Mouse (Mus musculus): ENCODE measurements at regions not wholly inside any gene's neighbourhood (a gene's known extent, or its start where the extent isn't known, plus 50 kb on each side); places are given as distances from the start of the nearest gene placed in this dataset.

- DNase-seq = no peak
- intact Hi-C loops (cut with DNase I; ENCODE audit: low total_unique reads) = no loop called here
Observed at GRCm38 (mm10) chr11:111260691-111261383, 194.9 kb downstream of the Kcnj2 start.

- no peak for DNase-seq
- intact Hi-C loops (cut with DNase I; ENCODE audit: low total_unique reads) = no loop called here
Observed at GRCm38 (mm10) chr11:111273651-111274050, 207.7 kb downstream of the Kcnj2 start.

GRCm38 (mm10) chr11:111280769-111281168 is 214.8 kb downstream of the Kcnj2 start:
- intact Hi-C loops (cut with DNase I; ENCODE audit: low total_unique reads) = no loop called here
- no peak for DNase-seq

GRCm38 (mm10) chr11:111281237-111282160 is 215.5 kb downstream of the Kcnj2 start:
- no peak for DNase-seq
- intact Hi-C loops (cut with DNase I; ENCODE audit: low total_unique reads) = no loop called here

- intact Hi-C loops (cut with DNase I; ENCODE audit: low total_unique reads) = no loop called here
- DNase-seq = no peak
Observed at GRCm38 (mm10) chr11:111282283-111282682, 216.3 kb downstream of the Kcnj2 start.

GRCm38 (mm10) chr11:111290537-111290936 is 224.6 kb downstream of the Kcnj2 start:
- intact Hi-C loops (cut with DNase I; ENCODE audit: low total_unique reads) = no loop called here

GRCm38 (mm10) chr11:111296309-111296721 is 230.4 kb downstream of the Kcnj2 start:
- intact Hi-C loops (cut with DNase I; ENCODE audit: low total_unique reads) = no loop called here
- no peak for DNase-seq

More at GRCm38 (mm10) chr11:111290537-111290936, 224.6 kb downstream of the Kcnj2 start:
- DNase-seq = no peak

- DNase-seq = no peak
- intact Hi-C loops (cut with DNase I; ENCODE audit: low total_unique reads) = no loop called here
Observed at GRCm38 (mm10) chr11:111312802-111313201, 246.8 kb downstream of the Kcnj2 start.

GRCm38 (mm10) chr11:111313566-111313965 is 247.6 kb downstream of the Kcnj2 start:
- intact Hi-C loops (cut with DNase I; ENCODE audit: low total_unique reads) = no loop called here
- no peak for DNase-seq

GRCm38 (mm10) chr11:111321576-111321975 is 255.6 kb downstream of the Kcnj2 start:
- intact Hi-C loops (cut with DNase I; ENCODE audit: low total_unique reads) = no loop called here
- no peak for DNase-seq

- no peak for DNase-seq
- intact Hi-C loops (cut with DNase I; ENCODE audit: low total_unique reads) = no loop called here
Observed at GRCm38 (mm10) chr11:111324453-111325010, 258.6 kb downstream of the Kcnj2 start.

GRCm38 (mm10) chr11:111326915-111327314 is 261.0 kb downstream of the Kcnj2 start:
- no peak for DNase-seq
- intact Hi-C loops (cut with DNase I; ENCODE audit: low total_unique reads) = no loop called here

- intact Hi-C loops (cut with DNase I; ENCODE audit: low total_unique reads) = no loop called here
- DNase-seq = no peak
Observed at GRCm38 (mm10) chr11:111328258-111328657, 262.3 kb downstream of the Kcnj2 start.

GRCm38 (mm10) chr11:111331592-111331991 is 265.6 kb downstream of the Kcnj2 start:
- intact Hi-C loops (cut with DNase I; ENCODE audit: low total_unique reads) = no loop called here

GRCm38 (mm10) chr11:111333021-111333420 is 267.1 kb downstream of the Kcnj2 start:
- DNase-seq = no peak
- intact Hi-C loops (cut with DNase I; ENCODE audit: low total_unique reads) = no loop called here

More at GRCm38 (mm10) chr11:111331592-111331991, 265.6 kb downstream of the Kcnj2 start:
- no peak for DNase-seq

- DNase-seq = no peak
- intact Hi-C loops (cut with DNase I; ENCODE audit: low total_unique reads) = no loop called here
Observed at GRCm38 (mm10) chr11:111347562-111347961, 281.6 kb downstream of the Kcnj2 start.

GRCm38 (mm10) chr11:111350028-111350427 is 284.1 kb downstream of the Kcnj2 start:
- intact Hi-C loops (cut with DNase I; ENCODE audit: low total_unique reads) = no loop called here
- no peak for DNase-seq

GRCm38 (mm10) chr11:111363363-111363762 is 297.4 kb downstream of the Kcnj2 start:
- no peak for DNase-seq
- intact Hi-C loops (cut with DNase I; ENCODE audit: low total_unique reads) = no loop called here

GRCm38 (mm10) chr11:111377165-111377564 is 311.2 kb downstream of the Kcnj2 start:
- intact Hi-C loops (cut with DNase I; ENCODE audit: low total_unique reads) = no loop called here
- DNase-seq = no peak

GRCm38 (mm10) chr11:111379842-111380241 is 313.9 kb downstream of the Kcnj2 start:
- intact Hi-C loops (cut with DNase I; ENCODE audit: low total_unique reads) = no loop called here
- no peak for DNase-seq

Data from gastrocnemius, postnatal 14 days (tissue).